Mouse (Mus musculus): ENCODE results near the gene 2310022A10Rik.

2310022A10Rik gene

GRCm38 (mm10) chr7:27552931-27553513, at the start of gene 2310022A10Rik, which contains the start of gene Pld3:
TSS of gene 2310022A10Rik (plus strand) at chr7:27553233.
TSS of gene Pld3 (minus strand) at chr7:27553218.
- peak; percentile 92 to 94 for DNase-seq

DNA sequence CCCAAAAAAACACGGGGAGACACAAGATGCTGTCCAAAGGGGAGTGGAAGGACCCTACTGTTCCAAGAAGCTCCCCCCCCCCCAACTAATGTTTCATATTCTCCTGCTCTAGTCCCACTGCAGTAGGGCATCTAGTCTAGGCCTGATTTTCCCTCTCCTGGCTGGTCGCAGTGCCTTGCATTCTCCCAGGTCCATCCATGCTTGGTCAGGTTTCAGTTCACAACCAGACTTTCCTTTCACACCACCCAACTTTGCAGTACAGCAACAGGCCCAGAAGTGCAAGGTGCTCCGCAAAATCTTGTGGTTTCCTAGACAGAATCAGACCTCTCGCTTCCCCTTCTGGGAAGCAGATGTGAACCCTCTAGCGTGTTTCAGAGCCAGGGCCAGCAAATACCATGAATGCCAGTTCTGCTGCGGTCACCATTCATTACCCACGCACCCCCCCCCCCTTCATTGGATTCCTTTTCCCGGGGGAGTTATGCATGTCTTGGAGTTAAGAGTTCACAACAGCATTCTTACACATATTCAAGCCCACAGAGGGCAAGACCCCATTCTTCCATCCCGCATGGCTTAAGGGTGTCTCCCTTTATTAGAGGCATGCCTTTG, 46.2 kb upstream of the 2310022A10Rik start:
- no peak for DNase-seq

GRCm38 (mm10) chr7:27507711-27508647, 45.1 kb upstream of the 2310022A10Rik start:
- DNase-seq: peak; percentile 100

GRCm38 (mm10) chr7:27508648-27509005, 44.4 kb upstream of the 2310022A10Rik start:
- peak; percentile 54 to 63 for DNase-seq

DNA sequence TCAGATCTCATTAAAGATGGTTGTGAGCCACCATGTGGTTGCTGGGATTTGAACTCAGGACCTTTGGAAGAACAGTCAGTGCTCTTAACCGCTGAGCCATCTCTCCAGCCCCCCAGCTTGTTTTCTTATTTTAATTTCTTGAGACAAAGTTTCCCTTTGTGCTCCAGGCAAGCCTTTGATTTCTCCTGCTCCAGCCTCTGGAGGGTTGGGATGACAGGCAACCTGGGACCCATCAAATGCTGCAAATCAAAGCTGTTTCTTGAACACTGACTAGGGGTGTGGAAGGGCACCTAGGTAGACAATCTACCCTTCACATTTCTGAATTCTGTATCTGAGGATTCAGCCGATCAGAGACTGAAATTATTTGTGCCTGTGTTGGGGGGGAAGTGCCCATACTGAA, 42.2 kb upstream of the 2310022A10Rik start:
- no peak for DNase-seq

DNA sequence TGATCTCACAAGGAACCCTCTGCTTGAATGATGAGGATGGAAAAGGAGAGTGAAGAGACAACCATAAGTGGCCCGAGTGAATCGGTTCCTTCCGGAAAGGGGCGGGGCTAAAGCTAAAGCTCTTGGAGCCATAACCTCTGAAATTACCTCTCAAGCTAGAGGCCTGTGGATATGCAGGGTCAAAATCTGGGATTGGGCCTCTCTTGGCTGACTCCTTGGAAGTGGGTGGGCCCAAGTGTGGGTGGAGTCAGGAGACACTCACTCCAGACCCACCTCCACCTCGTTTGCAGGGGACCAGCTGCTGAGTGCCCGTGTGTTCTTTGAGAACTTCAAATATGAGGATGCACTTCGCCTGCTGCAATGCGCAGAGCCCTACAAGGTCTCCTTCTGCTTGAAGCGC, 38.1 kb upstream of the 2310022A10Rik start:
- DNase-seq: no peak

DNA sequence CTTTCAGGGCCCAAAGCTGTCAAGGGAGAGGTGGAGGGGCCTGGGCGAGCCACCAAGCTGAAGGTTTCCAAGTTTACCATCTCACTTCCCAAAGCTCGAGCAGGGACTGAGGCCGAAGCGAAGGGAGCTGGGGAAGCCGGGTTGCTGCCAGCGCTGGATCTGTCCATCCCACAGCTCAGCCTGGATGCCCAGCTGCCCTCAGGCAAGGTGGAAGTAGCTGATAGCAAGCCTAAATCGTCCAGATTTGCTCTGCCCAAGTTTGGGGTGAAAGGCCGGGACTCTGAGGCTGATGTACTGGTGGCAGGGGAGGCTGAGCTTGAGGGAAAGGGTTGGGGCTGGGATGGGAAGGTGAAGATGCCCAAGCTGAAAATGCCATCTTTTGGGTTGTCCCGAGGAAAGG, 34.7 kb upstream of the 2310022A10Rik start:
- DNase-seq: no peak

GRCm38 (mm10) chr7:27520104-27520503, 32.9 kb upstream of the 2310022A10Rik start:
- DNase-seq: no peak

DNA sequence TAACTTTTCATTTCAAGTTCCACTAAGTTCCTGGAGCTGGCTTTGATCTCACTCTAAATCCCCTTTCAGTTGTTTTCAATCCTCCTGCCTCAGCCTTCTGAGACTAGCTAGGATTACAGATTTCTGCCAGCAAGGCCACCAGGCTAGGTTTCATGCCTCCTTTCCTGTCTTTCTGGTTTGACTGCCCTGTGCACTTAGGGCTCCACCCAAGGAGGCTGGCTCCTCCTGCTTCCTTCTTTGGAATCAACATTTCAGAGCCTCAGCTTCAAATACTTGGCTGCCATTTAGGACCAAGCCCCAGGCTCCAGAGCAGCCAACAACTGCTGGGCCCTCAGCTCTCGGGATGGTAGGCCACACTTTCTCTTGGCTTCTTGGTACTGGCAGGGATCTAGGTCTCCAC, 32.4 kb upstream of the 2310022A10Rik start:
- no peak for DNase-seq

DNA sequence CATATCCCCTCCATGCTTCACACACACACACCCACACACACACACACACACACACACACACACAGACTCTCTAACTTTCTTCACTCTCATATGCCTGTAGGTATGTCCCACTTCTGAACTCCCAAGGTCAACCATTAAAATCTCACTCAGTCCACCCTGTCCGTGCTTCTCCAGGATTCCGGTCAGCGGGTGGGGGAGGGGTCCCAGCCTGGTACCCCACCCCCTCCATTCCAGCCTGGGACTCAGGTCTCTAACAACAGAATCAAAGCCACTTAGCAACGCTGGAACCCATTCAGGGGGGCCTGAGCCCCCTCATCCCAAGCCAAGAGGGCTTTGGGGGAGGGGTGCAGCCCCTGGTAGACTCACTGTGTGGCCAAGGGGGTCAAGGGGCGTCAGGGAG, 30.1 kb upstream of the 2310022A10Rik start, which contains the start of gene Hipk4:
Gene Hipk4, plus strand, starts transcription at position 301 of the 400 bp plus-strand sequence.
- DNase-seq: no peak

- no peak for DNase-seq
Measured at GRCm38 (mm10) chr7:27523805-27524204, 29.2 kb upstream of the 2310022A10Rik start.

- DNase-seq: peak; percentile 32 to 76
Measured at GRCm38 (mm10) chr7:27526039-27526827, 26.8 kb upstream of the 2310022A10Rik start.

DNA sequence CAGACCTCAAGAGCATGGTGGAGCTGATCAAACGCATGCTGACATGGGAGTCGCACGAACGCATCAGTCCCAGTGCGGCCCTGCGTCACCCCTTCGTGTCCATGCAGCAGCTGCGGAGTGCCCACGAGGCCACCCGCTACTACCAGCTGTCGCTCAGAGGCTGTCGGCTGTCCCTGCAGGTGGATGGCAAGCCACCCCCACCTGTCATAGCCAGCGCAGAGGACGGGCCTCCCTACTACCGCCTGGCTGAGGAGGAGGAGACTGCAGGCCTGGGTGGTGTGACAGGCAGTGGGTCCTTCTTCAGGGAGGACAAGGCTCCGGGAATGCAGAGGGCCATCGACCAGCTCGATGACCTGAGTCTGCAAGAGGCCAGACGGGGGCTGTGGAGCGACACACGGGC, 24.0 kb upstream of the 2310022A10Rik start:
- DNase-seq: no peak

- DNase-seq: no peak
Measured at GRCm38 (mm10) chr7:27530937-27531336, 22.1 kb upstream of the 2310022A10Rik start.

DNA sequence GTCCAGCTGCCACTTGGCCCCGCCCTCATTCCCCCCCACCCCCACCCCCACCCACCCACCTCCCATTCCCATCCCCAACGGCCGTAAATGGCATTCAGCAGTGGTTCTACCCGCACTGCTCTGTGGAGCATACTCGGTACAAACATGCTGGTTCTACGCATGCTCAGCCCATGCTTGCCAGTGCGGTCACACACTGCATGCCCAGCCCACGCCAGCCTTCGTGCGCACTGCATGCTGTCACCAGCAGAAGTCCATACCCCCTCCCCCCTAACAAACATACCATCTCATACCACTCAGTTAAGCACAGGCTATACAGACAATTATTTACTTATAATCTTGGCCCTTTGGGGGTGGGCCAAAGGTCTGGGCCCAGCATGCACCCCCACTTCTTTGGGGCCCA, 21.3 kb upstream of the 2310022A10Rik start:
- DNase-seq: no peak

DNA sequence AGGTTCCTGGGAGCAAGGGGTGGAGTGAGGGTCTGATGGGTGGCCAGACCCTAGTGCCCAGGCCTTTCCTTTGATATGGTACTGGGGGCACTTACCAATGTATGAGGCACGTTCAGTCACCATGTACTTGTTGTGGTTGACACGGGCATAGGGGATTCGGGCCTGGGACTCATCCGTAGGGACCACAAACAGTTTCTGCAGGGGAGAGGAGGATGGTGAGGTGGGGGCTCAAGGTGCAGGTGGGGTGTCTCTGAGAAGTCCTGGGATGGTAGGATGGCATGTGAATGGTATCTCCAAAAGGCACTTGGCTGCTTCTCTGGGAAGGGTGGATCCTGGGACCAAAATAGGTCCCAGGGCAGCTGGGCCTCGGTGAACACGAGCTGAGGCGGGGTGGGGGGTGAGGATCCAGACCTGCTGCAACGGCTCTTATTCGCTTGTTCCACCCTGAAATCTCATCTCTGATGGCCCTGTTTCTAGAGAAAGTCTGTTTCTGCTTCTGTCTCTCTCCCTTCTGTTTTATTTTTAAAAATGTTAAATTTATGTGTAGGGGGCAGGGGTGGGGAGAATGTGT, 20.5 kb upstream of the 2310022A10Rik start:
- DNase-seq: no peak

- no peak for DNase-seq
Measured at GRCm38 (mm10) chr7:27535386-27535785, 17.6 kb upstream of the 2310022A10Rik start.

DNA sequence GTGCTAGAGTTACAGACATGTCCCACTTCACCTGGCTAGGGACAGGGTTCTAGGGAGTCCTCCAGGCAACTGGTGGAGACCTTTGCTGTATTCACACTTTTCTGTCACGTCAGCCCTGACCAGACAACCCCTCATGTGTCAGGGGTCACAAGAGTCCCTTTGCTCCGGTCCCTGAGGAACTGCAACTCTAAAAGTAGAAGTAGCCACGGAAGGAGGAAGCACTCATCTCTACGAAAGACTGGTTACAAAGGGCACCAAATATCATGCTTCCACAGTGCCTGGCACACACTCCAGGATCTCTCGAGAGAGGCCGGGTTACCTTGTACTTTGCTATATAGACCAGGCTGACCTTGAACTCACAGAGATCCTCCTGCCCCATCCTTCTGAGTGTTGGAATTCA, 16.4 kb upstream of the 2310022A10Rik start:
- DNase-seq: no peak

- no peak for DNase-seq
Measured at GRCm38 (mm10) chr7:27537998-27538397, 15.0 kb upstream of the 2310022A10Rik start.

GRCm38 (mm10) chr7:27538797-27539196, 14.2 kb upstream of the 2310022A10Rik start:
- DNase-seq: no peak

DNA sequence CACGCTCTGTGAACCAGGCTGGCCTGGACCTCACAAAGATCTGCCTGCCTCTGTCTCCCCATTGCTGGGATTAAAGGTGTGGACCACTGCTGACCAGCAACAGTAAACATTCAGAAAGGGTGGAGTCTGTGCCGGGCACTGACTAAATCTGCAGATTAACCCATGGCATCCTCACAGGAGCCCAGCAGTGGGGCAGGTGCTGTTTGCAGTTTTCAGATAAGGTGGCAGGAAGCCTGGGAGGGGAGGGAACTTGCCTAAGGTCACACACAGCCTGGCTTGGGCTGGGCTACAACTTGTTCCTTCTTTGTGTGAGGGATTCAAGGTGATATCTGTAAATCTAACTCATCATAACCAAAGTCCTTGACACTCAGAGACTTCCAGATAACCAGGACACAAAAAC, 12.5 kb upstream of the 2310022A10Rik start:
- DNase-seq: no peak

- DNase-seq: no peak
Measured at GRCm38 (mm10) chr7:27540935-27541334, 12.1 kb upstream of the 2310022A10Rik start.
